Mouse (Mus musculus): ENCODE data around the gene Metrn.

DNA sequence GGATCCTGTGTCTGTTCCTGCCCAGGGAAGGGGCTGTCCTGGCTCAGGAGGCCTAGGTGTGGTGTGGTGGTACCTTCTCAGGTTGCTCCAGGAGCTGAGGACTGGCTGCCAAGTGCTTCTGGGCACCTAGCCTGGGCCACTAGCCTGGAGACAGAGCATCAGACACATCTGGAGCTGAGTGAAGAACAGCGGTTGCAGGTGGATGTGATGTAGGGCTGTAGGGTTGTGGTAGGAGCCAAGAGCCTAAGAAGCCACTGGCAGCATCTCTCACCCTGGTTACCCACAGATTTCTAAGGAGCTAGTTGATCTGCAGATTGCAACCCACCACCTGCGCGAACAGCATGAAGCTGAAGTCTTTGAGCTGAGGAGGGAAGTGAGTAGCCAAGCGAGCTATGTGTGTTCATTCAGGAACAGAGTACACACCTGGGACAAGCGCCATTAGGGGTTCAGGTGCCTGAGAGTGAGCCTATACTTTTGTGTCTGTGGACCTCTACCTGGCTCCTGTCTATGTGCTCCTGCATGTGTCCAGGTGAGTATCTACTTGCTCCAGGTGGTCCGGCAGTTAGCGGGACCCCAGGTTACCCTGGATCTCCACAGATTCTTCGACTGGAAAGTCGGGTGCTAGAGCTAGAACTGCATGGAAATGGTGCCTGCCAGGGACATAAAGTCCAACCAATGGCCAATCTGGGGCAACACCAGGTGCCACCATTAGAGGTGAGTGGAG, 10.0 kb downstream of the Metrn start:
- TF ChIP-seq CTCF (IDR thresholded peaks at IDR 0.05; ENCODE audit: control insufficient read depth, insufficient read depth, insufficient read length) (no peak), MAX (IDR thresholded peaks at IDR 0.05) (no peak), USF1 (IDR thresholded peaks at IDR 0.05; ENCODE audit: low read depth) (no peak), FOSL1 (IDR thresholded peaks at IDR 0.05; ENCODE audit: insufficient read depth, low read length, poor library complexity, severe bottlenecking) (no peak)
